Mouse (Mus musculus) MEL (cell line): Measurements from ENCODE around the gene Tbc1d2b. TPM values are rescaled to one million over a fixed set of nuclear protein-coding genes. Genes with fewer than 3 reads are reported as not detected.

Experiments
- DNase-seq: peaks from one replicate; pipeline ENCODE4 v3.0.0; 2011; ENCODE audit warnings: low read depth, low spot score
- H3K27ac ChIP-seq: 2 replicates; pipeline ENCODE4 v1.5.1; 2012; ENCODE audit warnings: low read depth, mild to moderate bottlenecking, control low read depth, low read length, moderate library complexity; ENCODE audit not compliant: control insufficient read depth
- H3K27me3 ChIP-seq, 2 experiments: fragments of 150-350 bp in 1 of 2; sonication (generic) in 1 of 2; 2 replicates each; pipeline ENCODE4 v1.6.1; 2012; ENCODE audit warnings: low read length in 2 of 2, mild to moderate bottlenecking in 2 of 2, improper control_type of control experiment in 1 of 2, moderate library complexity in 1 of 2; ENCODE audit not compliant: insufficient read depth in 2 of 2, control insufficient read depth in 1 of 2
- H3K36me3 ChIP-seq, 2 experiments: 2 replicates each; pipeline ENCODE4 v1.6.1; 2012 to 2014; ENCODE audit warnings: low read length in 2 of 2, improper control_type of control experiment in 1 of 2, inconsistent platforms in 1 of 2, mild to moderate bottlenecking in 1 of 2; ENCODE audit not compliant: insufficient read depth in 2 of 2, control insufficient read depth in 1 of 2
- H3K4me1 ChIP-seq, 2 experiments: fragments of 150-350 bp in 1 of 2; sonication (generic) in 1 of 2; 2 replicates each; pipeline ENCODE4 v1.6.1; 2012; ENCODE audit warnings: low read length in 2 of 2, improper control_type of control experiment in 1 of 2, mild to moderate bottlenecking in 1 of 2; ENCODE audit not compliant: insufficient read depth in 2 of 2, control insufficient read depth in 1 of 2
- H3K4me3 ChIP-seq, 2 experiments: fragments of 150-350 bp in 1 of 2; sonication (generic) in 1 of 2; 2 replicates each; pipeline ENCODE4 v1.5.1; 2012; ENCODE audit warnings: low read depth in 2 of 2, low read length in 2 of 2, mild to moderate bottlenecking in 2 of 2, moderate library complexity in 2 of 2, control low read depth in 1 of 2, improper control_type of control experiment in 1 of 2; ENCODE audit not compliant: control insufficient read depth in 1 of 2, insufficient read depth in 1 of 2
- H3K79me2 ChIP-seq: 2 replicates; pipeline ENCODE4 v1.6.1; 2012; ENCODE audit warnings: mild to moderate bottlenecking, low read length, moderate library complexity; ENCODE audit not compliant: control insufficient read depth, poor library complexity, insufficient read depth
- H3K9ac ChIP-seq: 2 replicates; pipeline ENCODE4 v1.6.1; 2012; ENCODE audit warnings: low read depth, mild to moderate bottlenecking, control low read depth, low read length, moderate library complexity; ENCODE audit not compliant: control insufficient read depth, poor library complexity, severe bottlenecking
- H3K9me3 ChIP-seq: fragments of 150-350 bp; sonication (generic); replicated peaks from 2 replicates; pipeline ENCODE4 v1.6.1; 2012; ENCODE audit warnings: mild to moderate bottlenecking, low read length, improper control_type of control experiment, moderate library complexity; ENCODE audit not compliant: insufficient read depth
- CHD1 ChIP-seq: IDR thresholded peaks from 2 replicates; pipeline ENCODE4 v1.6.1; 2012; ENCODE audit warnings: low read depth, mild to moderate bottlenecking, inconsistent platforms, low read length, improper control_type of control experiment
- CTCF ChIP-seq, 3 experiments: IDR thresholded peaks in 2 of 3; conservative IDR thresholded peaks in 1 of 3; 2 replicates each; pipeline ENCODE4 v1.5.1; 2011 to 2012; ENCODE audit warnings: low read length in 3 of 3, low read depth in 2 of 3, mild to moderate bottlenecking in 2 of 3, improper control_type of control experiment in 1 of 3, inconsistent platforms in 1 of 3, mixed read lengths in 1 of 3, moderate library complexity in 1 of 3; ENCODE audit not compliant: control insufficient read depth in 1 of 3, insufficient read depth in 1 of 3, poor library complexity in 1 of 3, severe bottlenecking in 1 of 3
- E2F4 ChIP-seq: IDR thresholded peaks from 2 replicates; pipeline ENCODE4 v1.6.1; 2011; ENCODE audit warnings: low read depth, low read length, improper control_type of control experiment, borderline replicate concordance
- ELF1 ChIP-seq: IDR thresholded peaks from 2 replicates; pipeline ENCODE4 v1.6.1; 2014; ENCODE audit warnings: low read depth, mild to moderate bottlenecking, inconsistent platforms, low read length, improper control_type of control experiment, moderate library complexity
- HCFC1 ChIP-seq: IDR thresholded peaks from 2 replicates; pipeline ENCODE4 v1.6.1; 2012; ENCODE audit warnings: low read depth, mild to moderate bottlenecking, inconsistent platforms, low read length, improper control_type of control experiment, moderate library complexity
- JUND ChIP-seq: IDR thresholded peaks from 2 replicates; pipeline ENCODE4 v1.6.1; 2011; ENCODE audit warnings: low read depth, mild to moderate bottlenecking, improper control_type of control experiment, low read length
- KAT2A ChIP-seq: conservative IDR thresholded peaks from 2 replicates; pipeline ENCODE4 v1.6.1; 2012; ENCODE audit warnings: low read depth, low read length, improper control_type of control experiment, inconsistent platforms
- MAZ ChIP-seq: IDR thresholded peaks from 2 replicates; pipeline ENCODE4 v1.6.1; 2012; ENCODE audit warnings: low read depth, mild to moderate bottlenecking, inconsistent platforms, low read length, improper control_type of control experiment
- MYC ChIP-seq: IDR thresholded peaks from 2 replicates; pipeline ENCODE4 v1.6.1; 2011; ENCODE audit warnings: low read depth, mild to moderate bottlenecking, low read length, improper control_type of control experiment, moderate library complexity
- NRF1 ChIP-seq: IDR thresholded peaks from 2 replicates; pipeline ENCODE4 v1.6.1; 2014; ENCODE audit warnings: low read depth, mild to moderate bottlenecking, inconsistent platforms, low read length, improper control_type of control experiment, moderate library complexity; ENCODE audit not compliant: poor library complexity, insufficient read depth, severe bottlenecking
- POLR2A ChIP-seq, 2 experiments: IDR thresholded peaks; 2 replicates each; pipeline ENCODE4 v1.6.1; 2011 to 2012; ENCODE audit warnings: low read length in 2 of 2, mild to moderate bottlenecking in 2 of 2, control low read depth in 1 of 2, improper control_type of control experiment in 1 of 2, low read depth in 1 of 2, moderate library complexity in 1 of 2; ENCODE audit not compliant: control insufficient read depth in 1 of 2, insufficient read depth in 1 of 2, poor library complexity in 1 of 2
- POLR2AphosphoS2 ChIP-seq: IDR thresholded peaks from 2 replicates; pipeline ENCODE4 v1.6.1; 2011; ENCODE audit warnings: low read length, improper control_type of control experiment
- RAD21 ChIP-seq: IDR thresholded peaks from 2 replicates; pipeline ENCODE4 v1.6.1; 2011; ENCODE audit warnings: mild to moderate bottlenecking, low read depth, low read length, improper control_type of control experiment
- SIN3A ChIP-seq: IDR thresholded peaks from 2 replicates; pipeline ENCODE4 v1.6.1; 2012; ENCODE audit warnings: low read length, improper control_type of control experiment, inconsistent platforms
- TAL1 ChIP-seq: IDR thresholded peaks from 2 replicates; pipeline ENCODE4 v1.6.1; 2012; ENCODE audit warnings: mild to moderate bottlenecking, inconsistent platforms, low read length, moderate library complexity, mixed read lengths
- TBP ChIP-seq: IDR thresholded peaks from 2 replicates; pipeline ENCODE4 v1.8.0; 2011; ENCODE audit warnings: low read depth, low read length, improper control_type of control experiment
- UBTF ChIP-seq: IDR thresholded peaks from 2 replicates; pipeline ENCODE4 v1.6.1; 2012; ENCODE audit warnings: low read depth, mild to moderate bottlenecking, inconsistent platforms, low read length, improper control_type of control experiment, moderate library complexity, borderline replicate concordance; ENCODE audit not compliant: insufficient read depth
- USF1 ChIP-seq: IDR thresholded peaks from 2 replicates; pipeline ENCODE4 v1.6.1; 2014; ENCODE audit warnings: low read depth, mild to moderate bottlenecking, inconsistent platforms, low read length, improper control_type of control experiment, moderate library complexity
- ZKSCAN1 ChIP-seq: IDR thresholded peaks from 2 replicates; pipeline ENCODE4 v1.6.1; 2012; ENCODE audit warnings: low read depth, mild to moderate bottlenecking, inconsistent platforms, low read length, improper control_type of control experiment, moderate library complexity
- ZNF384 ChIP-seq: IDR thresholded peaks from 2 replicates; pipeline ENCODE4 v1.6.1; 2012; ENCODE audit warnings: low read depth, mild to moderate bottlenecking, inconsistent platforms, low read length, improper control_type of control experiment
- polyA plus RNA-seq, 2 experiments: library from polyadenylated mRNA; stranded (reverse) in 1 of 2; unstranded in 1 of 2; fragments of >175 nt in 1 of 2; fragments of >200 nt in 1 of 2; gene quantifications; 2 replicates each; pipeline versions ENCODE4 v1.2.1 to v1.2.4; 2012; ENCODE audit warnings: low replicate concordance in 2 of 2, low read depth in 1 of 2; ENCODE audit not compliant: insufficient read length in 2 of 2, insufficient read depth in 1 of 2, missing spikeins in 1 of 2
- total RNA-seq: library from RNA; depleted of rRNA; stranded (reverse); fragments of 300-350 nt; gene quantifications from 2 replicates; pipeline ENCODE4 v1.2.3, GENCODE M21; 2012

Gene Tbc1d2b
- total and polyA plus RNA-seq, 3 experiments = 7.1 to 12.6 TPM; not detected in 1

- TF ChIP-seq ZKSCAN1 (no peak), MAZ (no peak), RAD21 (no peak), MYC (no peak), POLR2AphosphoS2 (no peak)
- TF ChIP-seq, all 39 proteins: peak for 0
- Histone ChIP-seq H3K27me3 (no peaks in the 10 kb centered on the region), H3K9me3 (no peaks in the 10 kb centered on the region), H3K9ac (no peak overlapping the region), H3K4me3 (no peak overlapping the region), H3K36me3 (peaks cover 0 to 5% of the 10 kb centered on the region in 2 experiments; a peak in 1 of 4 replicates), H3K79me2 (peaks cover 9% of the 10 kb centered on the region), H3K27ac (no peak overlapping the region), H3K4me1 (peaks cover 3 to 9% of the 10 kb centered on the region in 2 experiments; a peak in 3 of 4 replicates)
- no peak for DNase-seq
These were observed 3.9 kb upstream of the Tbc1d2b start for GRCm38 (mm10) chr9:90274516-90274915.

DNA sequence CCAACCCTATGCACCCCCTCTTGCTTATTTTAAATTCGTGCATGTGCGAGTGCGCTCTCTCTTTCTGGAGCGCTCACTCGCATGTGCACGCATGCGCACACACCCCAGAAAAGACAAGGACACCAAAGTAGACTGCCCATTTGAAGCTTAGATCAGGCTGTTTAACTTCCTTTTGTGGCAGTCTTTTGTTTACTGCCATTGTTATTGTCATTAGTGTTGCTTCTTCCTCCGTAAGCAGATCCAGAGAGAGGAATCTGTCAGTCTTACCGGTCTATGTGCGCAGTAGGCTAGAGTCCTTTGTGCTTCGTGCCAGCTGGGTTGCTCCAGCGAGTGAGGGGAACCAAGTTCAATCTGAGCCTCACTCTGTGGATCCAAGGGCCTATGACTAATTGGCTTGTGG, 1.7 kb upstream of the Tbc1d2b start:
- Histone ChIP-seq H3K36me3 (peaks cover 0 to 16% of the 10 kb centered on the region in 2 experiments; a peak in 2 of 4 replicates), H3K9me3 (no peaks in the 10 kb centered on the region), H3K4me1 (peaks cover 8 to 16% of the 10 kb centered on the region in 2 experiments), H3K79me2 (peaks cover 21% of the 10 kb centered on the region), H3K27me3 (no peaks in the 10 kb centered on the region)
- TF ChIP-seq CTCF (IDR thresholded peaks at IDR 0.05 in 2 of 3, conservative IDR thresholded peaks at IDR 0.05 in 1 of 3; ENCODE audit: control insufficient read depth in 1 of 3, insufficient read depth in 1 of 3, low read depth in 2 of 3, low read length in 3 of 3, poor library complexity in 1 of 3, severe bottlenecking in 1 of 3) (no peak), SIN3A (no peak), POLR2AphosphoS2 (no peak), JUND (no peak), E2F4 (no peak), ZNF384 (no peak), HCFC1 (no peak), ELF1 (no peak), NRF1 (no peak)
- TF ChIP-seq, all 39 proteins: peak for 0
- H3K4me3 ChIP-seq = no peak overlapping the region
- H3K9ac ChIP-seq = no peak overlapping the region
- no peak for DNase-seq
- no peak overlapping the region for H3K27ac ChIP-seq

DNA sequence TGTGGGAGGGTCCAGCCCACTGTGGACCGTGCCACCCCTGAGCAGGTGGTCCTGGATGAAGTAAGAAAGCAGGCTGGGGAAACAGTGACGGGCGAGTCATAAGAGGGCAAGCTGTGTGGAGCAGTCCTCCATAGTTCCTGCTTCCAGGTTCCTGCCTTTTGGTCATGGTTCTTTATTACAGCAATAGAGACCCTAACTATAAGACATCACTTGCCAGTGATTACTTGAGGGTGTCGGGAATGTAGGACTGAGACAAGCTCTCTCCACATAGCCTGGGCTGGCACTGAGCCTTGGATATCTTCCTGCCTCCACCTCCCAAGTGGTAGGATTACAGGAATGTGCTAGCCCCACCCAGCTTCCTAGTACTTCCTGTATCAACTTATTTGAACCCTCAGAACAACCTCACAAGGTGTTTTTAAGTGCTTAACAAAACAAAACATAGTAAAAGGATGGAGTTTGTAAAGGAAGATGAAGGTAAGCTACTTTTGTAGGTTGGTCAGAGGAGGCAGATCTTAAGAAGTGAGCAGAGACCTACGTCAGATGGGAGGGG, 1.0 kb upstream of the Tbc1d2b start:
- no peak for TF ChIP-seq TAL1
- TF ChIP-seq KAT2A = no peak
- TF ChIP-seq SIN3A = no peak
- no peak for TF ChIP-seq TBP
- TF ChIP-seq ZNF384 = no peak
- TF ChIP-seq CHD1 = no peak
- no peak for TF ChIP-seq RAD21
- no peak for TF ChIP-seq UBTF
- TF ChIP-seq POLR2A (IDR thresholded peaks at IDR 0.05; ENCODE audit: control insufficient read depth in 1 of 2, insufficient read depth in 1 of 2, low read depth in 1 of 2, low read length in 2 of 2, poor library complexity in 1 of 2) = no peak
- no peak for TF ChIP-seq USF1
- H3K36me3 ChIP-seq = peaks cover 0 to 17% of the 10 kb centered on the region in 2 experiments; a peak in 2 of 4 replicates
- H3K4me1 ChIP-seq = peaks cover 12 to 16% of the 10 kb centered on the region in 2 experiments
- no peaks in the 10 kb centered on the region for H3K27me3 ChIP-seq
- no peak overlapping the region for H3K27ac ChIP-seq
- peaks cover 21% of the 10 kb centered on the region for H3K79me2 ChIP-seq
- no peak overlapping the region for H3K4me3 ChIP-seq
- H3K9ac ChIP-seq = no peak overlapping the region
- no peaks in the 10 kb centered on the region for H3K9me3 ChIP-seq
- no peak for DNase-seq
